Mouse (Mus musculus) gastrocnemius, adult 2 months (tissue): ENCODE results near the gene Cpsf6. TPM values are rescaled to one million over a fixed set of nuclear protein-coding genes. Genes with fewer than 3 reads are reported as not detected.
A peak's percentile ranks its signal among the peaks of the same experiment; 100 is the strongest.

Experiments used
- DNase-seq: peaks from one replicate; pipeline ENCODE4 v3.0.0; 2022
- H3K27ac ChIP-seq: fragments of 200-600 bp; 2 replicates; pipeline ENCODE4 v1.8.1; 2022; ENCODE audit warnings: mild to moderate bottlenecking
- H3K4me3 ChIP-seq: fragments of 200-600 bp; 2 replicates; pipeline ENCODE4 v1.8.1; 2022; ENCODE audit warnings: mild to moderate bottlenecking, moderate library complexity
- CTCF ChIP-seq: fragments of 200-600 bp; IDR thresholded peaks from 2 replicates; pipeline ENCODE4 v1.8.1; 2022; ENCODE audit warnings: antibody characterized with exemption, mild to moderate bottlenecking, moderate library complexity
- intact Hi-C: fragments of 180-260 bp; cut with DNase I; formaldehyde crosslinking; loops from one replicate; pipeline ENCODE4 v1.15.1; 2025
- total RNA-seq, 2 experiments: library from RNA; stranded (reverse); gene quantifications; 2 replicates each; pipeline ENCODE4 v1.2.3; 2021

Gene Cpsf6
- total RNA-seq, 2 experiments from 2014 or later, result 21.8 to 26.0 TPM

GRCm38 (mm10) chr10:117418668-117419237 lies 38.9 kb upstream of the Cpsf6 start:
- TF ChIP-seq CTCF, result no peak
- intact Hi-C loops, result no loop called here
- H3K4me3 ChIP-seq, result peak overlapping the region; percentile 45
- H3K27ac ChIP-seq, result no peak overlapping the region
- DNase-seq, result no peak

DNA sequence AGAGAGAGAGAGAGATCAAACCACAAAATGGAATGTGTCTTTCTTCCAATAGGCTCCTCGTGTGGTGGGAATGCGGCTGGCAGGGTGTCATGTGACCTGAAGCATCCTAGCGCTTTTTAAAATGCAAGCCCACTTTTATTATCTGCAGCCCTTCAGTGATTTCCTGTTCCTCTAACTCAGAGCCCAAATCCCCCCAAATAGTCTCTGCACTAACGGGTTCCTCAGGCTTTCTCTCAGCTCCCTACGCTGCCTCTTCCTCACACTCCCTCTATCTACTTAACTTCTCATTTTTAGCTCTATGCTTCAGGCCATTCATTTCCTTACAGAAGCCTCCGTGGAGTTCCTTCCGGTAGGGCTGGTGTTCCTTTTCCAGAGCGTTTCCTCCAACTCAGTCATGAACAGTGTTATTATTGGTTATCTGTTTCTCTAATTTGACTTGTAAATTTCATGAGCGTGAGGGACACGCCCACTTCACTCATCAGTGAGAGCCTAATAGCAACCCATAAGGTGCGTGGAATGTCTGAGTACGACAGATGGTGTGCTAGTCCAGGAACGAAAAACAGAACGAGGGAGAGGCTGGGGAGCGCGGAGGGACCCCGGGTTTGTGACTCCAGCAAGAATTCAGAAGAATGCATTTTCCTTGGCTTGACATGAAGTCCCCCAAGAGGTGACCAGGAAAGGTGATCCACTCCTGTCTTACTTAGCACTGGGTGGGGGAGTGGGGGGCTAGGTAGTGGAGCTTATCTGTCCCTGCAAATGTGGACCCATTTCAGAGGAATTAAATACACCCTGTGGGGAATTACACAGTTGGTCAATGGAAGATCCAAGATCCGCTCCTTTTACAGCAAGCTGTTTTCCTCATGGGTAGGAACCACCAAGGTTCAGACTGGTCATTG lies 38.2 kb upstream of the Cpsf6 start:
- DNase-seq, result no peak
- intact Hi-C loops, result no loop called here
- no peak overlapping the region for H3K27ac ChIP-seq
- H3K4me3 ChIP-seq, result peak overlapping the region; percentile 45
- no peak for TF ChIP-seq CTCF

GRCm38 (mm10) chr10:117417470-117417767 lies 37.6 kb upstream of the Cpsf6 start:
- H3K27ac ChIP-seq, result no peak overlapping the region

GRCm38 (mm10) chr10:117416636-117417469 lies 37.0 kb upstream of the Cpsf6 start:
- intact Hi-C loops, result no loop called here
- no peak overlapping the region for H3K27ac ChIP-seq
- no peak for DNase-seq
- TF ChIP-seq CTCF, result no peak
- no peak overlapping the region; the same call in 1 of the 2 replicates for H3K4me3 ChIP-seq

More at GRCm38 (mm10) chr10:117417470-117417767, 37.6 kb upstream of the Cpsf6 start:
- H3K4me3 ChIP-seq, result no peak overlapping the region
- no peak for TF ChIP-seq CTCF
- intact Hi-C loops, result no loop called here
- peak; percentile 30 for DNase-seq

DNA sequence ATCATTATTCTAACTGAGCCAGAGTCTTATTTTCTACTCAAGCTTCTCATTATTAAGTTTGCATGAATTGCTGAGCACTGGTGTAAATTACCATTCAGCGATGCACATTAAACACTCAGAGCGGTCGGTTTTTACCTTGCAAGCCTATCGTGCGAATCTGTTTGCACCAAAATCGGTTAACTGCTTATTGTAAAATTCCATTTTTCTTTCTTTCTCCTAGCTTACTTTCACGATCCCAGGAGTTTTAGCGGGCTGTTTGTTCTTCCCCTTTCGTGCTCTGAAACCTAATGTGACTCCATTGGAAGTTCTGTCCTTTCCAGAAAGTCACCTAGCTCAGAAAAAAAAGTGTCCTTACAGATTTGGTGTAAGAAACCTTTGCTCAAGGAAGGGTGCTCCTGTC lies 36.3 kb upstream of the Cpsf6 start:
- H3K27ac ChIP-seq, result no peak overlapping the region
- no peak for TF ChIP-seq CTCF
- no peak for DNase-seq
- no peak overlapping the region for H3K4me3 ChIP-seq
- intact Hi-C loops, result no loop called here

- intact Hi-C loops, result no loop called here
- DNase-seq, result no peak
- no peak overlapping the region for H3K27ac ChIP-seq
These were observed 35.7 kb upstream of the Cpsf6 start for GRCm38 (mm10) chr10:117415364-117416057.

DNA sequence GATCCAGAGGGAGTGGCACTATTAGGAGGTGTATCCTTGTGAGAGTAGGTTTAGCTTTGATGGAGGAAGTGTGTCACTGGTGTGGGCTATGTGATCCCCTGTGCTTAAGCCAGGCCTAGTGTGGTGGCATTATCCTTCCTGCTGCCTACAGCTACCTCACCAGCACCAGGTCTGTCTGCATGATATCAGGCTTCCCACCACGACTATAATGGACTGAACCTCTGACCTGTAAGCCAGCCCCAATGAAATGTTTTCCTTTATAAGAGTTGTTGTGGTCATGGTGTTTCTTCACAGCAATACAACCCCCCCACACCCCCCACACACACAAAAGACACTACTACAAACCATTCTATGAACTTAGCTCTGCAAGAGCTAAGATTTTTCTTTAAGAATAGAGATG lies 34.9 kb upstream of the Cpsf6 start:
- intact Hi-C loops, result no loop called here
- no peak overlapping the region for H3K27ac ChIP-seq
- no peak overlapping the region for H3K4me3 ChIP-seq
- DNase-seq, result no peak
- TF ChIP-seq CTCF, result no peak

More at GRCm38 (mm10) chr10:117415364-117416057, 35.7 kb upstream of the Cpsf6 start:
- no peak overlapping the region for H3K4me3 ChIP-seq
- TF ChIP-seq CTCF, result no peak

GRCm38 (mm10) chr10:117413562-117414527 lies 34.0 kb upstream of the Cpsf6 start:
- Histone ChIP-seq H3K27ac (no peak overlapping the region), H3K4me3 (no peak overlapping the region)
- no peak for DNase-seq
- no peak for TF ChIP-seq CTCF
- intact Hi-C loops, result no loop called here

GRCm38 (mm10) chr10:117412474-117413057 lies 32.8 kb upstream of the Cpsf6 start:
- no peak for TF ChIP-seq CTCF
- no peak overlapping the region for H3K27ac ChIP-seq
- no peak overlapping the region for H3K4me3 ChIP-seq
- intact Hi-C loops, result no loop called here
- no peak for DNase-seq

- Histone ChIP-seq H3K27ac (no peak overlapping the region), H3K4me3 (no peak overlapping the region)
- intact Hi-C loops, result no loop called here
- DNase-seq, result no peak
- no peak for TF ChIP-seq CTCF
These were observed 32.1 kb upstream of the Cpsf6 start for GRCm38 (mm10) chr10:117411716-117412473.
